Mouse (Mus musculus) midbrain, embryonic 12.5 days (tissue): Measurements from ENCODE around the gene Mid1. TPM values are rescaled to one million over a fixed set of nuclear protein-coding genes. Genes with fewer than 3 reads are reported as not detected.
"Not testable (repeated sequence)": the region's sequence is repeated elsewhere in the genome, so short reads cannot be mapped to it uniquely, and the experiment has no call there.

Experiments
- ATAC-seq: fragments of 200-750 bp; cut with Nextera tagmentation; 2 replicates; pipeline ENCODE4 v1.8.0; 2017; ENCODE audit warnings: low read depth, moderate TSS enrichment, moderate library complexity; ENCODE audit not compliant: low FRiP score
- H3K27ac ChIP-seq: fragments of 300-500 bp; sonication (generic); replicated peaks from 2 replicates; pipeline ENCODE4 v1.5.1; 2016; ENCODE audit warnings: mild to moderate bottlenecking
- H3K27me3 ChIP-seq: fragments of 300-500 bp; sonication (generic); 2 replicates; pipeline ENCODE4 v1.6.1; 2016; ENCODE audit warnings: mild to moderate bottlenecking
- H3K36me3 ChIP-seq: fragments of 300-500 bp; sonication (generic); 2 replicates; pipeline ENCODE4 v1.6.1; 2016
- H3K4me1 ChIP-seq: fragments of 300-500 bp; sonication (generic); 2 replicates; pipeline ENCODE4 v1.6.1; 2016
- H3K4me2 ChIP-seq: fragments of 300-500 bp; sonication (generic); replicated peaks from 2 replicates; pipeline ENCODE4 v1.6.1; 2016; ENCODE audit warnings: mild to moderate bottlenecking, moderate library complexity
- H3K4me3 ChIP-seq: fragments of 300-500 bp; sonication (generic); 2 replicates; pipeline ENCODE4 v1.5.1; 2016; ENCODE audit warnings: mild to moderate bottlenecking
- H3K9ac ChIP-seq: fragments of 300-500 bp; sonication (generic); replicated peaks from 2 replicates; pipeline ENCODE4 v1.6.1; 2016; ENCODE audit warnings: mild to moderate bottlenecking, moderate library complexity
- H3K9me3 ChIP-seq: fragments of 300-500 bp; sonication (generic); 2 replicates; pipeline ENCODE4 v1.6.1; 2016; ENCODE audit warnings: mild to moderate bottlenecking
- WGBS: fragments of 180-500 bp; shearing (Covaris S2); methylation state at CpG from one replicate; pipeline ENCODE4 v1.1.7; 2016; 5-methylcytosine and 5-hydroxymethylcytosine counted together
- polyA plus RNA-seq: library from polyadenylated mRNA; unstranded; fragments of >200 nt; fragmentation: Nextera tagmentation; extraction: Ambion mirVana; gene quantifications from 2 replicates; pipeline ENCODE4 v1.2.1, GENCODE M21; 2016

Mid1 gene
- polyA plus RNA-seq, 1 experiment from 2014 or later: 20.2 TPM

GRCm38 (mm10) chrX:170019219-170019953 is 334.4 kb downstream of the Mid1 start:
- Histone ChIP-seq H3K9me3 (peaks cover 32% of the 10 kb centered on the region), H3K27ac (peak overlapping the region; percentile 26; the same call in 1 of the 2 replicates), H3K36me3 (peaks cover 34% of the 10 kb centered on the region)
- H3K4me2 ChIP-seq, H3K4me3 ChIP-seq, H3K9ac ChIP-seq, H3K27me3 ChIP-seq, H3K4me1 ChIP-seq: not testable (repeated sequence)
- 84% methylated on average over 30 of the region's 30 CpGs for WGBS
- peak; percentile 56 for ATAC-seq

- H3K9ac ChIP-seq, H3K4me2 ChIP-seq, ATAC-seq, H3K4me1 ChIP-seq, H3K27me3 ChIP-seq, H3K4me3 ChIP-seq: not testable (repeated sequence)
- Histone ChIP-seq H3K36me3 (peaks cover 34% of the 10 kb centered on the region), H3K27ac (peak overlapping the region; percentile 71), H3K9me3 (peaks cover 32% of the 10 kb centered on the region)
- WGBS: 53% methylated on average over 14 of the region's 14 CpGs
These were observed 335.1 kb downstream of the Mid1 start for GRCm38 (mm10) chrX:170019954-170020689.

GRCm38 (mm10) chrX:170020690-170021050 is 335.7 kb downstream of the Mid1 start:
- not testable (repeated sequence) for ATAC-seq, H3K4me3 ChIP-seq, H3K4me2 ChIP-seq, H3K27me3 ChIP-seq, H3K4me1 ChIP-seq, H3K9ac ChIP-seq
- 49% methylated on average over 9 of the region's 9 CpGs for WGBS
- H3K27ac ChIP-seq: peak overlapping the region; percentile 71; the same call in 1 of the 2 replicates
- peaks cover 34% of the 10 kb centered on the region for H3K36me3 ChIP-seq
- peaks cover 32% of the 10 kb centered on the region for H3K9me3 ChIP-seq

GRCm38 (mm10) chrX:170021205-170021604 is 336.2 kb downstream of the Mid1 start:
- not testable (repeated sequence) for H3K4me1 ChIP-seq, H3K4me2 ChIP-seq, H3K27me3 ChIP-seq, ATAC-seq, H3K4me3 ChIP-seq, H3K9ac ChIP-seq
- Histone ChIP-seq H3K9me3 (peaks cover 32% of the 10 kb centered on the region), H3K27ac (0 out of 2 replicates have a peak overlapping the region, but pooled peaks have one; percentile 1), H3K36me3 (peaks cover 34% of the 10 kb centered on the region)
- WGBS: 74% methylated on average over 12 of the region's 12 CpGs

GRCm38 (mm10) chrX:170021750-170022461 is 336.9 kb downstream of the Mid1 start:
- not testable (repeated sequence) for H3K27me3 ChIP-seq, H3K27ac ChIP-seq, H3K4me1 ChIP-seq, H3K4me2 ChIP-seq, H3K9ac ChIP-seq, H3K4me3 ChIP-seq
- 51% methylated on average over 15 of the region's 15 CpGs for WGBS
- peaks cover 34% of the 10 kb centered on the region for H3K36me3 ChIP-seq
- peaks cover 32% of the 10 kb centered on the region for H3K9me3 ChIP-seq
- 0 out of 2 replicates have a peak, but pooled peaks have one; percentile 7 for ATAC-seq

Other genes with a start within 250 kb of the Mid1 start
- gene 4933400A11Rik, start 94.4 kb downstream of the Mid1 start, polyA plus RNA-seq: not detected in 2 replicates